Mouse (Mus musculus) forebrain, embryonic 10.5 days (tissue): ENCODE results near the gene Zcchc9. TPM values are rescaled to one million over a fixed set of nuclear protein-coding genes. Genes with fewer than 3 reads are reported as not detected.

ENCODE experiments used
- DNase-seq: peaks from one replicate; pipeline ENCODE4 v3.0.0-alpha.2; 2017; ENCODE audit warnings: low spot score; ENCODE audit errors: extremely low spot score
- H3K27ac ChIP-seq: fragments of 300-500 bp; sonication (generic); 2 replicates; pipeline ENCODE4 v1.5.1; 2016; ENCODE audit warnings: mild to moderate bottlenecking
- H3K27me3 ChIP-seq: fragments of 300-500 bp; sonication (generic); 2 replicates; pipeline ENCODE4 v1.6.1; 2016; ENCODE audit warnings: mild to moderate bottlenecking; ENCODE audit not compliant: poor library complexity, severe bottlenecking
- H3K36me3 ChIP-seq: fragments of 300-500 bp; sonication (generic); replicated peaks from 2 replicates; pipeline ENCODE4 v1.6.1; 2016; ENCODE audit warnings: mild to moderate bottlenecking, moderate library complexity
- H3K4me1 ChIP-seq: fragments of 300-500 bp; sonication (generic); 2 replicates; pipeline ENCODE4 v1.6.1; 2016
- H3K4me3 ChIP-seq: fragments of 300-500 bp; sonication (generic); 2 replicates; pipeline ENCODE4 v1.5.1; 2016; ENCODE audit warnings: mild to moderate bottlenecking, moderate library complexity
- H3K9me3 ChIP-seq: fragments of 300-500 bp; sonication (generic); 2 replicates; pipeline ENCODE4 v1.6.1; 2016; ENCODE audit warnings: mild to moderate bottlenecking, moderate library complexity
- WGBS: fragments of 180-500 bp; shearing (Covaris S2); methylation state at CpG from one replicate; pipeline ENCODE4 v1.1.7; 2016; 5-methylcytosine and 5-hydroxymethylcytosine counted together
- polyA plus RNA-seq: library from polyadenylated mRNA; unstranded; fragments of >200 nt; fragmentation: Nextera tagmentation; extraction: Ambion mirVana; gene quantifications from 2 replicates; pipeline ENCODE4 v1.2.1, GENCODE M21; 2016

Zcchc9 gene
- polyA plus RNA-seq, result 30.3 and 31.6 TPM in 2 replicates

DNA sequence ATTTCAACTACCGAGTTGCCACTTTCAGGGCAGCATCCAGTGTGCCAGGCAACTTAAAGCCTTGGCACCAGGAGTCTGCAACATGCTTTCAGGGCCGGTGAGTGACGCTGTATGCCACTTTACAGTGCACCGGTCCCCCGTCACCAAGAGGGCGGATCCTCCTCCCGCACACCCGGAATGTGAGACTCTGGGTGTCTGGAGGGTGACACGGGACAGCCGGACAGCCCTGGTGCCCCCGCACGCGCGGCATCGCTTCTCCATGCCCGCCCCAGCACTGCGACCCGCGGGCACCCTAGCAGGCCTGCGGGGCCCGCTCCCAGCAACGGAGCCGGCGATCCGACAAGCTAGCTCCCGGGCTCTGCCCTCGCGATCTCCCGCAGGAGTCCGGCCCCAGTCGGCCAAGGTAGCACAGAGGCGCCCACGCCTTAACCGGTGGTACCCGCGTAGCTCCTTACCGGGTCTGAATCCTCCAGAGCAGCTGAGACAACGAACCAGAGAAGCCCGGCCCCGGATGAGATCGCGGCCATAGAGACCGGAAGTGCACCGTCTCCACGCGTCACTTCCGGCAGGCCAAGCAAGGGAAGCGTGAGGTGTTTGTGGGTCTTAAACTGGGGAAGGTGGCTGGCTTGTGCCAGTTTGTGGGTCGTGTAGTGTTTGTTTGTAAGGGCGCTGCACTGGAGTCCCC is at the start of gene Zcchc9:
Gene Zcchc9, minus strand, starts transcription at position 551 of the 685 bp plus-strand sequence.
- WGBS, result under 1% methylated on average over 50 of the region's 50 CpGs
- Histone ChIP-seq H3K36me3 (peaks cover 20% of the 10 kb centered on the region), H3K27ac (peak within 1 kb of the TSS; percentile 97), H3K9me3 (no peaks in the 10 kb centered on the region), H3K4me1 (peaks cover 14% of the 10 kb centered on the region), H3K4me3 (peak within 1 kb of the TSS; percentile 98), H3K27me3 (no peaks in the 10 kb centered on the region)
- DNase-seq, result peak; percentile 88

DNA sequence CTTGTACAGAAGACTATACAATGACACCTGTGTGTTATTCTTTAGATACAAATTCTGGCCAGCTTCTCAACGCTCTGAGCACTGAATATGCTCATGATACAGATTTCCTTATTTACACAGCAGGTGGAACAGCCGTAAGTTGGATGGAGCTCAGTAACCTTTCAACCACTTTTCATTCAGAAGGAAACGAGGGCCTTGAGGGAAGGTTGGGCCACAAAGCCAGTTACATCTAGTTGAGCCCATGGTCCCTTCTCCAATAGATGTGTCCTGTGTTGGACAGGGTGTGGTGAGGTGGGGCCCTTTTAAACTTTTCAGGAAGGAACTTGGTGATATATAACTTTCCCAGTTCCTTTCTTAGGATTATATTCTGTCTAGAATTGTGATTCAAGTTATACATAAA is 46.9 kb upstream of the Zcchc9 start:
- no peaks in the 10 kb centered on the region for H3K27me3 ChIP-seq
- no peak overlapping the region for H3K27ac ChIP-seq
- H3K9me3 ChIP-seq, result no peaks in the 10 kb centered on the region
- DNase-seq, result peak; percentile 8
- H3K4me3 ChIP-seq, result no peak overlapping the region
- 85% methylated on average over 3 of the region's 3 CpGs for whole genome bisulfite sequencing
- H3K36me3 ChIP-seq, result no peaks in the 10 kb centered on the region
- H3K4me1 ChIP-seq, result peaks cover 8% of the 10 kb centered on the region

DNA sequence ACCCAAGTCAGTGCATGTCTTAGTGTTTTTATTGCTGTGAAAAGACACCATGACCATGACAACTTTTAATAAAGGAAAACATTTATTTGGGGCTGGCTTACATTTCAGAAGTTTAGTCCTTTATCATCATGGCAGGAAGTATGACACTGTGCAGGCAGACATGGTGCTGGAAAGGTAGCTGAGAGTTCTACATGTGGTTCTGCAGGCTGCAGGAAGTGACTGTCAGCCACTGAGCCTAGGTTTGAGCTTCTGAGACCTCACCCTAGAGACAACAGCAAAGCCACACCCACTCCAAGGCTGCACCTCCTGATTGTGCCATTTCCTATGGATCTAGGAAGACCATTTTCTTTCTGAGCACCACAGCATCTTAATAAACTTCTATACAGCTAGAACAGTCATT is 20.4 kb upstream of the Zcchc9 start:
- Histone ChIP-seq H3K9me3 (no peaks in the 10 kb centered on the region), H3K27ac (no peak overlapping the region), H3K4me1 (no peaks in the 10 kb centered on the region; the same call in 1 of the 2 replicates), H3K4me3 (no peak overlapping the region), H3K27me3 (no peaks in the 10 kb centered on the region), H3K36me3 (no peaks in the 10 kb centered on the region)
- no peak for DNase-seq

DNA sequence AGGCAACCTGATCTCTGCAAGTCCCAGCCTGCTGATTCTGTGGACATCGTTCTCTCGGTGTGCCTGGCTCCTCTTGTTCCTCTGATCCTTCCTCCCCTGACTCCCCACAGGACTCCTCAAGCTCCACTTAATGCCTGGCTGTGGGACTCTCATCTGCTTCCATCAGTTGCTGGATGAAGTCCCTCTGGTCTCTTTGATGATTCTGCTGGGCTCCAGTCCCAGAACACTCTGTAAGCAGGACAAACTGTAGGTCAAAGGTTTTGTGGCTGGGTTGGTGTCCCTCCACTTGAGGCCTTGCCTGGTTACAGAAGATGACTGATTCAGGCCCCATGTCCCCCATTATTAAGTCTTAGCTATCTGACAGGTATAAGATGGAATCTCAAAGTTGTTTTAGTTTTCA is 18.6 kb upstream of the Zcchc9 start:
- H3K9me3 ChIP-seq, result no peaks in the 10 kb centered on the region
- H3K4me1 ChIP-seq, result no peaks in the 10 kb centered on the region; the same call in 1 of the 2 replicates
- no peak overlapping the region for H3K4me3 ChIP-seq
- H3K27ac ChIP-seq, result no peak overlapping the region
- no peaks in the 10 kb centered on the region for H3K27me3 ChIP-seq
- 94% methylated on average over 2 of the region's 2 CpGs for WGBS
- no peak for DNase-seq
- H3K36me3 ChIP-seq, result no peaks in the 10 kb centered on the region

DNA sequence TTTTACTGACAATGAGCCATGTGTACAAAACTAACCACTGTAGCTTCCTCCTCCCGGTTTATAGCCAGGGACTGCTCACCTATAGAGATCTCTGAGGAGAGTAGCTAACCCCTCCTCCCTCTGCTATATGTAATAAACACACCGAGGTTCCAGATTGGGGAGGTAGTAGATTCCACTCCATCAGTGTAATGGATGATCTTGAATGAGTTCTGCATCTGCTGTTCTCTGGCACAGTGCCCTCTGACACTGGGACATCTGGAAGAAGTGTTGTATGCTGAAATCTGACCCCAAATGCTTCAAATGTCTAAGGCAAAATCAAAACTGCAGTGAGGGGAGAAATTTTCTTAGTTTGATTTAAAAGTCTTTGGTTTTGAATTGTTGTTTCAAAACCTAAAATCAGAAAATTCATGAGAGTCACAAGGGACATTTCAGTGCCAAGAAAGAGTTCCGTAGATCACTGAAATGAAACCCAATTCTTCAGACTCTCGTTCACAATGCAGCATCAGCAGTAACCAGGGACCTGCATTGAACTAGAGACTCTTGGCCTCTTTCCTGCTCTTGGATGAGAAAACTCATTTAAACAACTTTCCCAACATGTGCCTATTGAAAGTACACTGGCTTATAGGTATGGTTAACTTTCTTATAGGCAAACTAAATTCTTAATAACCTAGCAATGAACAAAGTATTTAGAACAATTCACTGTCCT is 17.5 kb upstream of the Zcchc9 start:
- WGBS, result 83% methylated on average over 4 of the region's 4 CpGs
- H3K27me3 ChIP-seq, result no peaks in the 10 kb centered on the region
- H3K9me3 ChIP-seq, result no peaks in the 10 kb centered on the region
- H3K27ac ChIP-seq, result no peak overlapping the region
- no peaks in the 10 kb centered on the region; the same call in 1 of the 2 replicates for H3K4me1 ChIP-seq
- no peak for DNase-seq
- no peaks in the 10 kb centered on the region for H3K36me3 ChIP-seq
- H3K4me3 ChIP-seq, result no peak overlapping the region

DNA sequence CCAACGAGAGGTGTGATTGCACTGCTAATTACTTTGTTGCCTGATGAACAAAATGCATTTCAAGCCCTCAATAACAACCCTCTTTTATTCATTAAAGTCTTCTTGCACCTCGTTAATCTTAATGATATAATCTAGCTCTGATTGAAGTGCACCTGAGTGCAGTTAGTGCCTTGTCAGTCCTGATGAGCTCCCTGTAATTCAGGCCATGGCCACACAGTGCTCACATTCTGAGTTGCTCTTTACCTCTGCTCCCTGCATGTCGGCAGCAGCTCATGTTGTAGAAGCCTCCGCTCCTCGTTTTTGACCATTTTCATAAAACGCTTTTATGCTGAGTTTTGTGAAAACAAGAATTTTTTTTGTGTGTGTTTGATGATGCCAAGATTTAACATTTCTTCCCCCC is 16.2 kb upstream of the Zcchc9 start:
- WGBS, result 78% methylated on average over 6 of the region's 6 CpGs
- H3K4me1 ChIP-seq, result no peaks in the 10 kb centered on the region; the same call in 1 of the 2 replicates

DNA sequence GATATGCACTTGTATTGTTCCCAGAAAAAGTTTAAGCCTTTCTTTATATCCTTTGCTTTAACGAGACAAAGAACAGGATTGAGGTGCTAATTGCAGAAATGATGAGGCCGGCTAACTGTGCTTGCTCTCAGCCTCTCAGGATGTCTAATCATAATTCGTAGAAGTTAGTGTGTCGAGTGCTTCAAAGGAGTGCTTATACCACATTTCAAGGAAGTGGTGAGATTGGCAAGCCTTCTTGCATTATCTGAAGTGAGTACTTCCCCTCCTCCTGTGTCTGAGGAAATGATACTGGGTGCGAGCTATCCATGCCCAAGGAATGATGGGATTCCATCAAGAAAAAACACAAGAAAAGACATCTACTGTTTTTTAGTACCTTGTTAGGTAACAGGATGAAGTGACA is 7.2 kb upstream of the Zcchc9 start:
- peaks cover 6% of the 10 kb centered on the region; the same call in 1 of the 2 replicates for H3K9me3 ChIP-seq
- no peaks in the 10 kb centered on the region for H3K4me1 ChIP-seq
- no peak overlapping the region for H3K27ac ChIP-seq
- no peak overlapping the region for H3K4me3 ChIP-seq
- 89% methylated on average over 5 of the region's 5 CpGs for WGBS
- H3K27me3 ChIP-seq, result no peaks in the 10 kb centered on the region
- DNase-seq, result no peak
- no peaks in the 10 kb centered on the region for H3K36me3 ChIP-seq

More for the DNA sequence above, 16.2 kb upstream of the Zcchc9 start:
- H3K27me3 ChIP-seq, result no peaks in the 10 kb centered on the region
- H3K4me3 ChIP-seq, result no peak overlapping the region
- DNase-seq, result no peak
- H3K9me3 ChIP-seq, result no peaks in the 10 kb centered on the region
- no peak overlapping the region for H3K27ac ChIP-seq
- H3K36me3 ChIP-seq, result no peaks in the 10 kb centered on the region

DNA sequence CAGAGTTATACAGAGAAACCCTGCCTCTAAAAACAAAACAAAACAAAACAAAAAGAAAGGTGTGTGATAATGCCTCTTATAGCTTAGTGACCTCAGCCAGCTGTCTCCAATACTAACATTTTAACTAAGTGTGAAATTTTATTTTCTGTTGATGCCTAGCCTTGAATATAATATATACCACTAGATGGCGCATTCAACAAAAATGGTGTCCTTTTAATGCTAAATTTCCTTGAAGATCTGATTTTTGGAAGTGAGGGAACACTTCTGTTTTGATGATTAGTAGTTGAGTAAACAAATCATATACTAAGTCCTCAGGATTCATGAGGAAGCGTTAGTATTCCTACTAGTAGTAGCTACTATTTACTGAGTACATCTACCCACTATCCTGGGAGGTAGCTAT is 2.0 kb upstream of the Zcchc9 start:
- 46% methylated on average over 2 of the region's 2 CpGs for WGBS
- peaks cover 6% of the 10 kb centered on the region; the same call in 1 of the 2 replicates for H3K9me3 ChIP-seq
- DNase-seq, result no peak
- H3K27me3 ChIP-seq, result no peaks in the 10 kb centered on the region
- peaks cover 14% of the 10 kb centered on the region for H3K4me1 ChIP-seq
- H3K36me3 ChIP-seq, result peaks cover 15% of the 10 kb centered on the region
- no peak overlapping the region for H3K4me3 ChIP-seq
- no peak overlapping the region for H3K27ac ChIP-seq

DNA sequence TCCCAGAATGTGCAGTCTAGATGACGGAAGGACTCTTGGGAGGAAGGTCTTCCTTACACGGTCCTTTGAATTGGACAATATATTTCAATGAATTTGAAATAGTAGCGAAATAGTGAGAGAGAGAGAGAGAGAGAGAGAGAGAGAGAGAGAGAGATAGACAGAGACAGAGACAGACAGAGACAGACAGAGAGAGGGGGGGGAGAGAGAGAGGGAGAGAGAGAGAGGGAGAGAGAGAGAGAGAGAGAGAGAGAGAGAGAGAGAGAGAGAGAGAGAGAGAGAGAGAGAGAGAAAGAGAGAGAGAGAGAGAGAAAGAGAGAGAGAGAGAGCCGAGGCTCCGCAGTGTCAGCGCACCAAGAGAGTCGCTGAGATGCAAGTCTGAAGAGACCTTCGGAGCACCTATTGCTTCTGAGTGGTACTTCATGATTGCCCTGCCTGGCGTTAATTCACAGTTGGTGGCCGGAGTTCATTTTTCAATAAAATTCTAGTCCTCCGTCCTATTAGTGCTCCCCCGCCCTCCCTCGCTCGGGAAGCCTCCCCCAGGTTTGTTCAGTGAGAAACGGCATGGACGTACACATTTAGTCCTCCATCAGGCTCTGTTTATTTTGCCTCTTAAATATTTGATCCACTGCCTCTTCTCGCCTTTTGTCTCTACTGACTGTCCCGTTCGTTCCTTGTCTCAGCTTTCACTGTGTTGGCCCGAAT is 520 bp upstream of the Zcchc9 start:
- peaks cover 20% of the 10 kb centered on the region for H3K36me3 ChIP-seq
- H3K27me3 ChIP-seq, result no peaks in the 10 kb centered on the region
- DNase-seq, result no peak
- 51% methylated on average over 20 of the region's 20 CpGs for WGBS
- H3K4me1 ChIP-seq, result peaks cover 14% of the 10 kb centered on the region
- H3K27ac ChIP-seq, result peak overlapping the region; percentile 97
- peak overlapping the region; percentile 98 for H3K4me3 ChIP-seq
- no peaks in the 10 kb centered on the region for H3K9me3 ChIP-seq

DNA sequence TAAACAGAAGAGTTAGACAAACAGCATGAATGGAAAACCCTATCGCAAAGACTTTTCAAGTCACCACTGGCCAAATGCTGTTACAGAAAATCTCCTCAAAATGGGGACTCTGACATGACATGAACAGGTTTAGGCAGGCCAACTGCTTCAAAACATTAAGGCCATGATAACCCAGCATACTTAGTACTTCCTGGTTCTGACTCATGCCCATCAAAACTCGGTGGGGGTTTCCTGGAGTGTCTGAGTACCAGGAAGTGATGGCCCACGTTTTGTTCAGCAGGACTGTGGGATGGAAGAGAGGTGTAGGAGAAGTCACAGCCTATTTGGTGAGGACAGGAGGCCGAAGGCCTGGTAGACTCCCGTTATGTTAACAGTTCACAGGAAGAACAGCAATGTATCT is 5.8 kb downstream of the Zcchc9 start:
- Histone ChIP-seq H3K36me3 (peaks cover 72% of the 10 kb centered on the region), H3K4me1 (peaks cover 5% of the 10 kb centered on the region), H3K9me3 (no peaks in the 10 kb centered on the region), H3K27ac (no peak overlapping the region), H3K27me3 (no peaks in the 10 kb centered on the region), H3K4me3 (no peak overlapping the region)
- 95% methylated on average over 5 of the region's 5 CpGs for WGBS
- DNase-seq, result no peak

DNA sequence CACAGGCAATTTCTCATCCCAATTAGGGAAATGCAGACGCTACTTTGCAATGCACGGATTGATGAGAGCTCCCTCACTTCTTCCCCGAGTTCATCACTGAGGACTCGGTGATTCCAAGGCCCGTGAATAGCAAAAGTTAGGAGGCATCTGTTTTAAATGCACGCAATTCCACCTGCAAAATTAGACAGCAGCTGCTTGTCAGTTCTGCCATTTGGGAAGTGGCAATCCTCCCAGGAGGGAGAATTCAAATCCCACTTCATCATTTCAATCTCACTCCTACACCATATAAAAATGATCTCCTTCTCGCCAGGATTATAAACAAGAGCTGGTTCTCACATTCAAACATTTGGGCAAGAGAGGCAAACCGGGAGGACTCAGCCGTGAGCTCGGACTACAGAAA is 10.1 kb downstream of the Zcchc9 start:
- Histone ChIP-seq H3K4me1 (no peaks in the 10 kb centered on the region), H3K36me3 (peaks cover 87% of the 10 kb centered on the region), H3K4me3 (no peak overlapping the region), H3K27me3 (no peaks in the 10 kb centered on the region), H3K27ac (no peak overlapping the region), H3K9me3 (no peaks in the 10 kb centered on the region)
- WGBS, result 95% methylated on average over 10 of the region's 10 CpGs
- DNase-seq, result no peak

DNA sequence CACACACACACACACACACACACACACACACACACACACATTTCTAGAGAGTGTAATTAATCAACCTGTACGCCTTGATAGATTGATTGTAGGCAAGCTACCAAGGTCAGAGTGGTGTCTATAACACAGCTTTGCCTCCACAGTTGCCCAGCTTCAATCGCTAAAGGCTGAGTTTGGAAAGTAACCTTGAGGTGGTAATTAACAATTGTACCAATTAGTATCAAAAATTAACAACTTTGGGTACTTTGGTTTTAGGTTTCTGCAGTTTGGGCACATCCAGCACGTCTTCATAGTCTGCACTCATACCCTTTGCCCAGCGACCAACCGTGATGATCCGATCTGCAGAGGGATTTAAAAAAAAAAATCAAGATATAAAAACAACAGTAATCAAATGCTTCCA is 10.6 kb downstream of the Zcchc9 start:
- WGBS, result 95% methylated on average over 6 of the region's 6 CpGs
- Histone ChIP-seq H3K4me1 (no peaks in the 10 kb centered on the region), H3K36me3 (peaks cover 86% of the 10 kb centered on the region), H3K9me3 (no peaks in the 10 kb centered on the region), H3K27me3 (no peaks in the 10 kb centered on the region), H3K27ac (no peak overlapping the region), H3K4me3 (no peak overlapping the region)
- no peak for DNase-seq

DNA sequence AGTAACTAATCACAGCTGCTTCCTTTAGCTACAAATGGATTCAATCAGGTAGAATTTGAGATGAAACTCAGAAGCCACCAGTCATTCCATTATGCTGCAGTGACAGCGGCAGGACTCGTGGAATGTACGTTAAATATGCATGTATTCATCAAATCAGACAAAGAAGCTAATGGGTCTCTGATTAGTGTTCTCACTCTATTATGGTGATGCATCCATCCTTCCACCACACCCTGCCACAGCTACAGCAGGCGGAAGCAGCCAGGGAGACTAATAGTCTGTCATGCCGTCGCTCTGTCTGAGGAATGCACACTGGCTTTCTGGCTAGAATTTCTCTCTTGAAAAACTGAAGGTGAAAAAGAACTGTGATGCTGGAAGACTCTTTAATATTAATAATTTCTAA is 11.5 kb downstream of the Zcchc9 start:
- Histone ChIP-seq H3K27me3 (no peaks in the 10 kb centered on the region), H3K27ac (no peak overlapping the region), H3K4me3 (no peak overlapping the region), H3K9me3 (no peaks in the 10 kb centered on the region), H3K4me1 (no peaks in the 10 kb centered on the region), H3K36me3 (peaks cover 77% of the 10 kb centered on the region)
- DNase-seq, result no peak
- WGBS, result 91% methylated on average over 6 of the region's 6 CpGs
